ENCODE assay signal across 11 mouse cellular contexts in genomic region chr5:43263951-43264350, GRCm38 (mm10).
"Had no signal": no experiment of that assay in that cellular context is flagged by ENCODE, and none has a peak within 500 bp of the region (broad histone marks: within the 10 kb centered on the region; RNA-seq: fewer than 3 reads in every experiment).

No protein-coding gene starts in this region.

- H3K4me2 ChIP-seq: limb, embryonic 13.5 days; neural tube, embryonic 12.5 days; stomach, embryonic 15.5 days had no signal

- H3K9ac ChIP-seq: limb, embryonic 13.5 days; liver, embryonic 14.5 days; neural tube, embryonic 12.5 days; stomach, embryonic 15.5 days had no signal

- H3K4me1 ChIP-seq: limb, embryonic 13.5 days; neural tube, embryonic 12.5 days; stomach, embryonic 15.5 days had no signal

- H3K9me3 ChIP-seq: limb, embryonic 13.5 days; neural tube, embryonic 12.5 days; stomach, embryonic 15.5 days had no signal

- DNase-seq: left cerebral cortex, postnatal 4 days; lung, adult 18-20 months; midbrain, embryonic 14.5 days; right cerebral cortex, postnatal 14 days; thymus, postnatal 36 days had no signal

- H3K27ac ChIP-seq: hindbrain, postnatal 0 days; layer of hippocampus, adult 2 months; limb, embryonic 13.5 days; liver, embryonic 14.5 days; neural tube, embryonic 12.5 days; stomach, embryonic 15.5 days had no signal

- ATAC-seq: hindbrain, postnatal 0 days had no signal

- H3K4me3 ChIP-seq: layer of hippocampus, adult 2 months; limb, embryonic 13.5 days; neural tube, embryonic 12.5 days; stomach, embryonic 15.5 days had no signal

- H3K36me3 ChIP-seq: limb, embryonic 13.5 days; neural tube, embryonic 12.5 days; stomach, embryonic 15.5 days had no signal

- H3K27me3 ChIP-seq: limb, embryonic 13.5 days; neural tube, embryonic 12.5 days; stomach, embryonic 15.5 days had no signal
